Mouse (Mus musculus): ENCODE measurements around the gene Nsfl1c. TPM values are rescaled to one million over a fixed set of nuclear protein-coding genes. Genes with fewer than 3 reads are reported as not detected.
A peak's percentile ranks its signal among the peaks of the same experiment; 100 is the strongest.
"Not testable (repeated sequence)": the region's sequence is repeated elsewhere in the genome, so short reads cannot be mapped to it uniquely, and the experiment has no call there.

The Nsfl1c gene
- 92.8 and 99.3 TPM in 2 replicates for polyA plus RNA-seq (2015; fragmentation: Nextera tagmentation; extraction: Ambion mirVana)

GRCm38 (mm10) chr2:151494035-151494803 is at the start of gene Nsfl1c:
Gene Nsfl1c (plus strand): TSS chr2:151494182.
- ATAC-seq = peak; percentile 100
- peak within 1 kb of the TSS; percentile 86 for H3K9ac ChIP-seq (ENCODE audit: low read depth, low read length)
- peak within 1 kb of the TSS; percentile 83 for H3K4me2 ChIP-seq (replicated peaks; ENCODE audit: low read depth)
- H3K4me3 ChIP-seq (ENCODE audit: low read depth, low read length) = peak within 1 kb of the TSS; percentile 98
- H3K27me3 ChIP-seq (replicated peaks; ENCODE audit: control insufficient read depth, insufficient read depth, low read length) = no peaks in the 10 kb centered on the region
- no peaks in the 10 kb centered on the region for H3K4me1 ChIP-seq (replicated peaks; ENCODE audit: control insufficient read depth, insufficient read depth, low read length)
- WGBS = under 1% methylated on average over 73 of the region's 73 CpGs
- TF ChIP-seq CTCF (IDR thresholded peaks at IDR 0.05; ENCODE audit: low read depth) = peak; percentile 99
- no peak within 1 kb of the TSS; the same call in 1 of the 2 replicates for H3K27ac ChIP-seq (ENCODE audit: low read depth, low read length)
- peaks cover 17% of the 10 kb centered on the region for H3K36me3 ChIP-seq (ENCODE audit: control insufficient read depth, insufficient read depth)
- no peaks in the 10 kb centered on the region for H3K9me3 ChIP-seq (ENCODE audit: control insufficient read depth)

GRCm38 (mm10) chr2:151476053-151476452 is 17.9 kb upstream of the Nsfl1c start, which contains the start of gene 4921509C19Rik:
Gene 4921509C19Rik (minus strand): TSS chr2:151476153.
- H3K36me3 ChIP-seq (ENCODE audit: control insufficient read depth, insufficient read depth); H3K9me3 ChIP-seq (ENCODE audit: control insufficient read depth); H3K4me1 ChIP-seq (replicated peaks; ENCODE audit: control insufficient read depth, insufficient read depth, low read length); H3K4me3 ChIP-seq (ENCODE audit: low read depth, low read length); ATAC-seq; H3K27me3 ChIP-seq (replicated peaks; ENCODE audit: control insufficient read depth, insufficient read depth, low read length); H3K4me2 ChIP-seq (replicated peaks; ENCODE audit: low read depth); H3K27ac ChIP-seq (ENCODE audit: low read depth, low read length); H3K9ac ChIP-seq (ENCODE audit: low read depth, low read length): not testable (repeated sequence)
- 80% methylated on average over 4 of the region's 5 CpGs for WGBS

GRCm38 (mm10) chr2:151486496-151486895 is 7.5 kb upstream of the Nsfl1c start:
- no peaks in the 10 kb centered on the region for H3K4me1 ChIP-seq (replicated peaks; ENCODE audit: control insufficient read depth, insufficient read depth, low read length)
- H3K27ac ChIP-seq (ENCODE audit: low read depth, low read length) = no peak overlapping the region
- H3K4me3 ChIP-seq (ENCODE audit: low read depth, low read length) = no peak overlapping the region
- no peak for ATAC-seq
- H3K9me3 ChIP-seq (ENCODE audit: control insufficient read depth) = no peaks in the 10 kb centered on the region
- H3K27me3 ChIP-seq (replicated peaks; ENCODE audit: control insufficient read depth, insufficient read depth, low read length) = no peaks in the 10 kb centered on the region
- TF ChIP-seq CTCF (IDR thresholded peaks at IDR 0.05; ENCODE audit: low read depth) = no peak
- H3K9ac ChIP-seq (ENCODE audit: low read depth, low read length) = no peak overlapping the region
- H3K4me2 ChIP-seq (replicated peaks; ENCODE audit: low read depth) = no peak overlapping the region
- H3K36me3 ChIP-seq (ENCODE audit: control insufficient read depth, insufficient read depth) = no peaks in the 10 kb centered on the region

- no peak for ATAC-seq
- Histone ChIP-seq H3K27me3 (replicated peaks; ENCODE audit: control insufficient read depth, insufficient read depth, low read length) (no peaks in the 10 kb centered on the region), H3K36me3 (ENCODE audit: control insufficient read depth, insufficient read depth) (peaks cover 37% of the 10 kb centered on the region), H3K4me1 (replicated peaks; ENCODE audit: control insufficient read depth, insufficient read depth, low read length) (no peaks in the 10 kb centered on the region), H3K9me3 (ENCODE audit: control insufficient read depth) (no peaks in the 10 kb centered on the region), H3K4me2 (replicated peaks; ENCODE audit: low read depth) (no peak overlapping the region), H3K4me3 (ENCODE audit: low read depth, low read length) (no peak overlapping the region), H3K27ac (ENCODE audit: low read depth, low read length) (no peak overlapping the region), H3K9ac (ENCODE audit: low read depth, low read length) (no peak overlapping the region)
- no peak for TF ChIP-seq CTCF (IDR thresholded peaks at IDR 0.05; ENCODE audit: low read depth)
- 67% methylated on average over 3 of the region's 3 CpGs for WGBS
These were observed 4.4 kb downstream of the Nsfl1c start for GRCm38 (mm10) chr2:151498358-151498757.

GRCm38 (mm10) chr2:151500442-151501007 is 6.5 kb downstream of the Nsfl1c start:
- no peak for TF ChIP-seq CTCF (IDR thresholded peaks at IDR 0.05; ENCODE audit: low read depth)
- no peaks in the 10 kb centered on the region for H3K9me3 ChIP-seq (ENCODE audit: control insufficient read depth)
- H3K27ac ChIP-seq (ENCODE audit: low read depth, low read length) = no peak overlapping the region
- no peak overlapping the region for H3K4me2 ChIP-seq (replicated peaks; ENCODE audit: low read depth)
- no peak overlapping the region for H3K4me3 ChIP-seq (ENCODE audit: low read depth, low read length)
- 90% methylated on average over 6 of the region's 6 CpGs for WGBS
- H3K4me1 ChIP-seq (replicated peaks; ENCODE audit: control insufficient read depth, insufficient read depth, low read length) = no peaks in the 10 kb centered on the region
- H3K27me3 ChIP-seq (replicated peaks; ENCODE audit: control insufficient read depth, insufficient read depth, low read length) = no peaks in the 10 kb centered on the region
- no peak overlapping the region for H3K9ac ChIP-seq (ENCODE audit: low read depth, low read length)
- no peak for ATAC-seq
- peaks cover 52% of the 10 kb centered on the region for H3K36me3 ChIP-seq (ENCODE audit: control insufficient read depth, insufficient read depth)

- no peaks in the 10 kb centered on the region for H3K9me3 ChIP-seq (ENCODE audit: control insufficient read depth)
- WGBS = 90% methylated on average over 4 of the region's 4 CpGs
- H3K27ac ChIP-seq (ENCODE audit: low read depth, low read length) = no peak overlapping the region
- H3K4me2 ChIP-seq (replicated peaks; ENCODE audit: low read depth) = no peak overlapping the region
- no peak overlapping the region for H3K9ac ChIP-seq (ENCODE audit: low read depth, low read length)
- no peaks in the 10 kb centered on the region for H3K4me1 ChIP-seq (replicated peaks; ENCODE audit: control insufficient read depth, insufficient read depth, low read length)
- H3K27me3 ChIP-seq (replicated peaks; ENCODE audit: control insufficient read depth, insufficient read depth, low read length) = no peaks in the 10 kb centered on the region
- TF ChIP-seq CTCF (IDR thresholded peaks at IDR 0.05; ENCODE audit: low read depth) = peak; percentile 44
- peaks cover 69% of the 10 kb centered on the region for H3K36me3 ChIP-seq (ENCODE audit: control insufficient read depth, insufficient read depth)
- H3K4me3 ChIP-seq (ENCODE audit: low read depth, low read length) = no peak overlapping the region
- no peak for ATAC-seq
These were observed 10.2 kb downstream of the Nsfl1c start for GRCm38 (mm10) chr2:151504226-151504625.

Measured in intestine, postnatal 0 days (tissue).